Mouse (Mus musculus) kidney, postnatal 0 days (tissue): ENCODE results near the gene Leprot. TPM values are rescaled to one million over a fixed set of nuclear protein-coding genes. Genes with fewer than 3 reads are reported as not detected.

ENCODE experiments used
- ATAC-seq: fragments of 200-750 bp; cut with Nextera tagmentation; replicated peaks from 2 replicates; pipeline ENCODE4 v1.8.0; 2017; ENCODE audit warnings: low read depth, moderate number of reproducible peaks, moderate TSS enrichment, moderate library complexity; ENCODE audit not compliant: low FRiP score
- DNase-seq: peaks from one replicate; pipeline ENCODE4 v3.0.0-alpha.2; 2016; ENCODE audit warnings: low spot score
- H3K27ac ChIP-seq: fragments of 300-500 bp; sonication (generic); 2 replicates; pipeline ENCODE4 v1.5.1; 2014; ENCODE audit warnings: mild to moderate bottlenecking
- H3K27me3 ChIP-seq: fragments of 300-500 bp; sonication (generic); 2 replicates; pipeline ENCODE4 v1.6.1; 2014; ENCODE audit warnings: low read length, mixed read lengths; ENCODE audit not compliant: insufficient read depth
- H3K36me3 ChIP-seq: fragments of 300-500 bp; sonication (generic); 2 replicates; pipeline ENCODE4 v1.6.1; 2014; ENCODE audit warnings: low read length, mixed read lengths; ENCODE audit not compliant: insufficient read depth
- H3K4me1 ChIP-seq: fragments of 300-500 bp; sonication (generic); replicated peaks from 2 replicates; pipeline ENCODE4 v1.6.1; 2014; ENCODE audit warnings: antibody characterized with exemption, low read length, mixed read lengths; ENCODE audit not compliant: insufficient read depth
- H3K4me2 ChIP-seq: fragments of 300-500 bp; sonication (generic); 2 replicates; pipeline ENCODE4 v1.6.1; 2014; ENCODE audit warnings: mild to moderate bottlenecking, low read length, moderate library complexity, mixed read lengths
- H3K4me3 ChIP-seq: fragments of 300-500 bp; sonication (generic); replicated peaks from 2 replicates; pipeline ENCODE4 v1.5.1; 2014; ENCODE audit warnings: low read depth, low read length
- H3K9ac ChIP-seq: fragments of 300-500 bp; sonication (generic); 2 replicates; pipeline ENCODE4 v1.6.1; 2014; ENCODE audit warnings: low read depth, low read length
- H3K9me3 ChIP-seq: fragments of 300-500 bp; sonication (generic); replicated peaks from 2 replicates; pipeline ENCODE4 v1.6.1; 2016; ENCODE audit warnings: low read length, inconsistent platforms, mixed read lengths
- CTCF ChIP-seq: IDR thresholded peaks from 2 replicates; pipeline ENCODE4 v1.5.1; 2016; ENCODE audit warnings: antibody characterized with exemption, low read depth, mild to moderate bottlenecking, moderate library complexity
- WGBS: fragments of 180-500 bp; shearing (Covaris S2); extraction: QIAGEN DNeasy Blood & Tissue Kit; methylation state at CpG from one replicate; pipeline ENCODE4 v1.1.7; 2014; 5-methylcytosine and 5-hydroxymethylcytosine counted together
- polyA plus RNA-seq: library from polyadenylated mRNA; unstranded; fragments of >200 nt; fragmentation: Nextera tagmentation; extraction: Ambion mirVana; gene quantifications from 2 replicates; pipeline ENCODE4 v1.2.1, GENCODE M21; 2015

The Leprot gene
- 113 and 117 TPM in 2 replicates for polyA plus RNA-seq

DNA sequence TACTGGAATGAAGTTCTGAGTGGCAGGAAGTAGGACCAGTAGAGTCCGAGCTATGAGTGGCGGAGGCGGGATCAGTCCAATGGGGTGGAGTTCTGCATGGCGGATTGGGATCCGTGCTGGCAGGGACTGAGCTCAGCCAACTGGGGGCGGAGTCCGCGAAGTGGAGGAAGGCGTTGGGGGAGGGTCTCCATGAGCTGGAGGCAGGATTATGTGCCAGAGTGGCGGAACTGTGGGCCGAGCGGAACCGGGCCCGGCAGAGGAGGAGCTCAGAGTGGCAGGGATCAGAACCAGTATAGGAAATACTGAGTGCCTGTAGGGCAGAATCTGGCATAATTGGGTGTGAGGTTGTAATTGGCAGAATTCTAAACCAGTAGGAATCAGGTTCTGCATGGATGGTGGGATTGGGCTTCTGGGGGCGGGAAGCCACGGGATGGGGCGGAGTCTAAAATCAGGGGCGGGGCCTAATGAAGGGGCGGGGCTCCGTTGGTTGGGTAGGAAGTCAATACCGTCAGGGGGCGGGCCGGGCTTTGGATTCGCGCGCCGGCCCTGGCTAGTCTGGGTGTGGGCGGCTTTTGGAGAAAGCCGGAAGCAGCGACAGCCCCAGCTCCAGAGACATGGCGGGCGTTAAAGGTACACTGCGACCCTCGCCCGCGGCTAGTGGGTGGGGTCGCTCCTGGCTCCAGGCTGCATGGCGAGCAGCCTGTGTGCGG lies at the start of gene Leprot:
Gene Leprot, plus strand, starts transcription at position 523 of the 710 bp plus-strand sequence.
- ATAC-seq: peak; percentile 98
- TF ChIP-seq CTCF: peak; percentile 48; the same call in 1 of the 2 replicates
- Histone ChIP-seq H3K9ac (peak within 1 kb of the TSS; percentile 91), H3K4me2 (peak within 1 kb of the TSS; percentile 61), H3K27ac (peak within 1 kb of the TSS; percentile 96), H3K27me3 (no peaks in the 10 kb centered on the region), H3K4me1 (0 out of 2 replicates have a peak, but pooled peaks cover 10% of the 10 kb centered on the region), H3K9me3 (no peaks in the 10 kb centered on the region), H3K36me3 (no peaks in the 10 kb centered on the region), H3K4me3 (peak within 1 kb of the TSS; percentile 80)
- under 1% methylated on average over 35 of the region's 39 CpGs for WGBS
- peak; percentile 99 for DNase-seq

GRCm38 (mm10) chr4:101601758-101602157 lies 45.8 kb upstream of the Leprot start:
- no peak overlapping the region for H3K4me2 ChIP-seq
- H3K27me3 ChIP-seq: no peaks in the 10 kb centered on the region
- H3K36me3 ChIP-seq: no peaks in the 10 kb centered on the region
- DNase-seq (peak; percentile 9), ATAC-seq (no peak)
- TF ChIP-seq CTCF: peak; percentile 54
- no peaks in the 10 kb centered on the region for H3K9me3 ChIP-seq
- no peak overlapping the region for H3K4me3 ChIP-seq
- no peak overlapping the region for H3K9ac ChIP-seq
- H3K27ac ChIP-seq: no peak overlapping the region
- H3K4me1 ChIP-seq: no peaks in the 10 kb centered on the region

- ATAC-seq (no peak), DNase-seq (no peak)
- no peaks in the 10 kb centered on the region for H3K27me3 ChIP-seq
- H3K9ac ChIP-seq: no peak overlapping the region
- no peaks in the 10 kb centered on the region for H3K9me3 ChIP-seq
- no peak for TF ChIP-seq CTCF
- no peaks in the 10 kb centered on the region for H3K4me1 ChIP-seq
- H3K36me3 ChIP-seq: no peaks in the 10 kb centered on the region
- WGBS: 77% methylated on average over 3 of the region's 3 CpGs
- H3K27ac ChIP-seq: no peak overlapping the region
- no peak overlapping the region for H3K4me2 ChIP-seq
- H3K4me3 ChIP-seq: no peak overlapping the region
Measured at GRCm38 (mm10) chr4:101603635-101604034, 43.9 kb upstream of the Leprot start.

DNA sequence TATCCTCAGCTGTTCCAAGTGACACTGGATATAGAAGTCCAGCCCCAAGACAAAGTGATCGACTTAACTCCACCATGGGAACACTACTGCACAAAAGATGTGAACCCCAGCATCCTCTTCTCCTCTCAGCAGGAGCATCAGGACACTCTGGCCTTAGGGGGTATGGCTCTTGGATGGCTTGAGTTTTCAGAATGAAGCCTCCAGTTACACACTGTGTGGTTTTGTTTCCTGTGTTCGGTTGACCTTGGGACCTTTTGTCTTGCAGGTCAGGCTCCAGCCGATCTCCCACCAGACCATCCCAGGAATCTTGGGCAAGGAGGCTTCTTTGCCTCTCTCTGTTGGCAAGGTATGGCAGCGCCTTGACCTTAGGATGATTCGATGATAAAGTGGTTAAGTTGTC lies 31.0 kb upstream of the Leprot start:
- Histone ChIP-seq H3K9ac (no peak overlapping the region), H3K4me2 (no peak overlapping the region), H3K27me3 (no peaks in the 10 kb centered on the region), H3K4me3 (no peak overlapping the region), H3K9me3 (no peaks in the 10 kb centered on the region), H3K4me1 (no peaks in the 10 kb centered on the region), H3K27ac (no peak overlapping the region), H3K36me3 (no peaks in the 10 kb centered on the region)
- TF ChIP-seq CTCF: no peak
- 81% methylated on average over 5 of the region's 5 CpGs for WGBS
- ATAC-seq (no peak), DNase-seq (no peak)

DNA sequence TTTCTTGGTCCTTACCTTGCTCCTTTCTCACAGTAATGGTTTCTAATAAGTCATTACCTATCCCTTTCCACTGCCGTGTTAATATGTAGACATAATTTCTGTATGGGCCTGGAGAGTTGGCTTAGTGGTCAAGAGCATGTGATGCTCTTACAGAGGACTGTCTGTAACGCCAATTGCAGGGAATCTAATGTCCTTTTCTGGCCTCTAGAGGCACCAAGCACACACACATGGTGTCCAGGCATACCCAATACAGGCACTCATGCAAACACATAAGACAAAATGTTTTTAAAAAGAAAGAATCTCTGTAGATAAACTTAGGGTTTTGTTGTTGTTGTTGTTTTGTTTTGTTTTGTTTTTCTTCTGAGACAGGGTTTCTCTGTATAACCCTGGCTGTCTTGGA lies 29.8 kb upstream of the Leprot start:
- H3K4me1 ChIP-seq: no peaks in the 10 kb centered on the region
- no peak overlapping the region for H3K27ac ChIP-seq
- ATAC-seq (no peak), DNase-seq (peak; percentile 1)
- H3K4me3 ChIP-seq: no peak overlapping the region
- TF ChIP-seq CTCF: peak; percentile 31; the same call in 1 of the 2 replicates
- no peaks in the 10 kb centered on the region for H3K36me3 ChIP-seq
- H3K4me2 ChIP-seq: no peak overlapping the region
- no peaks in the 10 kb centered on the region for H3K27me3 ChIP-seq
- H3K9ac ChIP-seq: no peak overlapping the region
- 66% methylated on average over 2 of the region's 2 CpGs for WGBS
- no peaks in the 10 kb centered on the region for H3K9me3 ChIP-seq

GRCm38 (mm10) chr4:101620206-101620605 lies 27.3 kb upstream of the Leprot start:
- Histone ChIP-seq H3K4me2 (no peak overlapping the region), H3K9me3 (no peaks in the 10 kb centered on the region), H3K27ac (no peak overlapping the region), H3K27me3 (no peaks in the 10 kb centered on the region), H3K9ac (no peak overlapping the region), H3K36me3 (no peaks in the 10 kb centered on the region), H3K4me1 (no peaks in the 10 kb centered on the region), H3K4me3 (no peak overlapping the region)
- ATAC-seq (no peak), DNase-seq (no peak)
- WGBS: 57% methylated on average over 2 of the region's 2 CpGs
- TF ChIP-seq CTCF: no peak
